ENCODE assay signal across 16 mouse cellular contexts in genomic region chr11:76953536-76953935, GRCm38 (mm10). TPM values are rescaled to one million over a fixed set of nuclear protein-coding genes. Genes with fewer than 3 reads are reported as not detected.
DNase-seq lines count a peak whose midpoint lies in the region; ATAC-seq and TF ChIP-seq lines count a peak whose summit lies in the region.
"Had no signal": no experiment of that assay in that cellular context is flagged by ENCODE, and none has a peak within 500 bp of the region (broad histone marks: within the 10 kb centered on the region; RNA-seq: fewer than 3 reads in every experiment).

No protein-coding gene starts in this region.

- no peaks in the 10 kb centered on the region for H3K27me3 ChIP-seq in midbrain, postnatal 0 days (ENCODE audit: insufficient read depth, low read length)
- H3K27me3 ChIP-seq in forebrain, embryonic 10.5 days (ENCODE audit: poor library complexity, severe bottlenecking): no peaks in the 10 kb centered on the region
- H3K27me3 ChIP-seq: embryonic facial prominence, embryonic 15.5 days; limb, embryonic 15.5 days had no signal

- H3K9me3 ChIP-seq in midbrain, postnatal 0 days (ENCODE audit: low read length): no peaks in the 10 kb centered on the region
- no peaks in the 10 kb centered on the region for H3K9me3 ChIP-seq in forebrain, embryonic 10.5 days
- H3K9me3 ChIP-seq: embryonic facial prominence, embryonic 15.5 days; limb, embryonic 15.5 days had no signal

- H3K4me2 ChIP-seq in midbrain, postnatal 0 days (ENCODE audit: low read depth, low read length, poor library complexity, severe bottlenecking): no peak overlapping the region
- H3K4me2 ChIP-seq: embryonic facial prominence, embryonic 15.5 days; limb, embryonic 15.5 days had no signal

- 94% methylated on average over 2 of the region's 2 CpGs for WGBS in midbrain, postnatal 0 days
- 91% methylated on average over 2 of the region's 2 CpGs for WGBS in forebrain, embryonic 10.5 days

- no peak for TF ChIP-seq POLR2A in embryonic fibroblast, embryonic 13.5 days (IDR thresholded peaks at IDR 0.05; ENCODE audit: low read depth, low read length)

- peaks cover 5% of the 10 kb centered on the region for H3K4me1 ChIP-seq in embryonic fibroblast, embryonic 13.5 days (ENCODE audit: control insufficient read depth, insufficient read depth, low read length)
- no peaks in the 10 kb centered on the region; the same call in 1 of the 2 replicates for H3K4me1 ChIP-seq in midbrain, postnatal 0 days (ENCODE audit: insufficient read depth, low read length)
- H3K4me1 ChIP-seq in forebrain, embryonic 10.5 days: no peaks in the 10 kb centered on the region
- H3K4me1 ChIP-seq: embryonic facial prominence, embryonic 15.5 days; limb, embryonic 15.5 days had no signal

- peaks cover 45% of the 10 kb centered on the region for H3K36me3 ChIP-seq in midbrain, postnatal 0 days (ENCODE audit: insufficient read depth, low read length)
- peaks cover 95% of the 10 kb centered on the region for H3K36me3 ChIP-seq in forebrain, embryonic 10.5 days (replicated peaks)

- no peak for DNase-seq in frontal cortex, postnatal 14 days (ENCODE audit: low spot score in 2 of 2)
- peak; percentile 16 for DNase-seq in layer of hippocampus, adult 11-12 months (ENCODE audit: low spot score)
- DNase-seq in layer of hippocampus, postnatal 25 days (ENCODE audit: extremely low spot score in 1 of 2, low spot score in 1 of 2): no peak
- DNase-seq in 3T3-L1 (ENCODE audit: low read depth, low spot score): peak; percentile 88
- no peak for DNase-seq in midbrain, postnatal 0 days (ENCODE audit: low spot score)
- no peak for DNase-seq in forebrain, embryonic 10.5 days (ENCODE audit: extremely low spot score, low spot score)
- DNase-seq: cerebellum, postnatal 36 days; gastrocnemius, postnatal 10 days; midbrain, embryonic 14.5 days; thymus, adult 18-20 months had no signal

- ATAC-seq in frontal cortex, adult (ENCODE audit: low TSS enrichment): peak; percentile 69; the same call in 1 of the 2 replicates
- no peak for ATAC-seq in midbrain, postnatal 0 days (ENCODE audit: low FRiP score)
- ATAC-seq: hindbrain, embryonic 16.5 days had no signal

- H3K4me3 ChIP-seq in embryonic fibroblast, embryonic 13.5 days (ENCODE audit: insufficient read depth, low read length): no peak overlapping the region
- no peak overlapping the region for H3K4me3 ChIP-seq in midbrain, postnatal 0 days (ENCODE audit: low read depth, low read length)
- no peak overlapping the region for H3K4me3 ChIP-seq in forebrain, embryonic 10.5 days
- H3K4me3 ChIP-seq: embryonic facial prominence, embryonic 15.5 days; limb, embryonic 15.5 days had no signal

- no peak for TF ChIP-seq CTCF in embryonic fibroblast, embryonic 13.5 days (IDR thresholded peaks at IDR 0.05; ENCODE audit: borderline replicate concordance, insufficient read depth, low read length)
- TF ChIP-seq CTCF in midbrain, postnatal 0 days (IDR thresholded peaks at IDR 0.05): no peak

- no peak overlapping the region for H3K9ac ChIP-seq in midbrain, postnatal 0 days (replicated peaks; ENCODE audit: low read length, poor library complexity, severe bottlenecking)
- H3K9ac ChIP-seq: embryonic facial prominence, embryonic 15.5 days; limb, embryonic 15.5 days had no signal

- H3K27ac ChIP-seq in embryonic fibroblast, embryonic 13.5 days (ENCODE audit: insufficient read depth, low read length): peak overlapping the region; percentile 83
- no peak overlapping the region for H3K27ac ChIP-seq in midbrain, postnatal 0 days (ENCODE audit: low read depth, low read length)
- no peak overlapping the region for H3K27ac ChIP-seq in forebrain, embryonic 10.5 days
- H3K27ac ChIP-seq: embryonic facial prominence, embryonic 15.5 days; limb, embryonic 15.5 days had no signal

RNA-seq across cellular contexts. Expression of gene Blmh, which starts 28.9 kb away (rescaled TPM):
- 10 to 100 TPM; 58.4 to 58.7 TPM for total RNA-seq in layer of hippocampus, postnatal 25 days (2021)
- polyA plus RNA-seq in embryonic fibroblast, embryonic 13.5 days (2011; ENCODE audit: insufficient read length, low read depth, missing spikeins): 67.2 and 97.3 TPM in 2 replicates
- total RNA-seq in midbrain, postnatal 0 days (2014; rRNA removed): 88.5 and 90.8 TPM in 2 replicates
- 116 and 127 TPM in 2 replicates for polyA plus RNA-seq in midbrain, postnatal 0 days (2015; fragmentation: Nextera tagmentation; extraction: Ambion mirVana)
- polyA plus RNA-seq in forebrain, embryonic 10.5 days (2016; fragmentation: Nextera tagmentation; extraction: Ambion mirVana): 206 and 209 TPM in 2 replicates

RNA-seq across cellular contexts. Expression of gene Slc6a4, which starts 44.9 kb away (rescaled TPM):
- total RNA-seq in layer of hippocampus, postnatal 25 days (2021): under 1 TPM in 1 of 2 experiments, not detected in 1; 0.15 TPM
- polyA plus RNA-seq in embryonic fibroblast, embryonic 13.5 days (2011; ENCODE audit: insufficient read length, low read depth, missing spikeins): 0.23 TPM in 1 of 2 replicates, not detected in the other
- 27.6 and 36.0 TPM in 2 replicates for total RNA-seq in midbrain, postnatal 0 days (2014; rRNA removed)
- 9.9 and 10.9 TPM in 2 replicates for polyA plus RNA-seq in midbrain, postnatal 0 days (2015; fragmentation: Nextera tagmentation; extraction: Ambion mirVana)
- 0.43 and 0.54 TPM in 2 replicates for polyA plus RNA-seq in forebrain, embryonic 10.5 days (2016; fragmentation: Nextera tagmentation; extraction: Ambion mirVana)

RNA-seq across cellular contexts. Expression of gene Tmigd1, which starts 51.6 kb away (rescaled TPM):
- not detected for total RNA-seq in layer of hippocampus, postnatal 25 days (2021)
- not detected in 2 replicates for polyA plus RNA-seq in embryonic fibroblast, embryonic 13.5 days (2011; ENCODE audit: insufficient read length, low read depth, missing spikeins)
- not detected in 2 replicates for total RNA-seq in midbrain, postnatal 0 days (2014; rRNA removed)
- polyA plus RNA-seq in midbrain, postnatal 0 days (2015; fragmentation: Nextera tagmentation; extraction: Ambion mirVana): 0.18 TPM in 1 of 2 replicates, not detected in the other
- polyA plus RNA-seq in forebrain, embryonic 10.5 days (2016; fragmentation: Nextera tagmentation; extraction: Ambion mirVana): not detected in 2 replicates
- polyA plus RNA-seq: hindbrain, embryonic 16.5 days; neural tube, embryonic 14.5 days had no signal

Comparison
In these comparisons a context has a peak if more than half of its experiments do, and no peak if none do; other contexts are left out.
1. DNase-seq: peak in layer of hippocampus, adult 11-12 months (single experiment) and 3T3-L1 (single experiment); none in frontal cortex, postnatal 14 days (0 of 2), layer of hippocampus, postnatal 25 days (0 of 2), midbrain, postnatal 0 days (single experiment) and forebrain, embryonic 10.5 days (single experiment).